ENCODE assay signal across 32 mouse cellular contexts in genomic region chr11:115464851-115465250, GRCm38 (mm10). TPM values are rescaled to one million over a fixed set of nuclear protein-coding genes. Genes with fewer than 3 reads are reported as not detected.
DNase-seq lines count a peak whose midpoint lies in the region; ATAC-seq and TF ChIP-seq lines count a peak whose summit lies in the region.
"Had no signal": no experiment of that assay in that cellular context is flagged by ENCODE, and none has a peak within 500 bp of the region (broad histone marks: within the 10 kb centered on the region; RNA-seq: fewer than 3 reads in every experiment).

No protein-coding gene starts in this region.

- H3K36me3 ChIP-seq in heart, embryonic 16.5 days (ENCODE audit: control insufficient read depth, insufficient read depth) = no peaks in the 10 kb centered on the region
- no peaks in the 10 kb centered on the region for H3K36me3 ChIP-seq in heart, embryonic 12.5 days
- no peaks in the 10 kb centered on the region for H3K36me3 ChIP-seq in spleen, adult 2 months (ENCODE audit: control insufficient read depth, insufficient read depth, low read length)
- H3K36me3 ChIP-seq: embryonic facial prominence, embryonic 12.5 days; forebrain, embryonic 12.5 days; heart, embryonic 13.5 days; hindbrain, embryonic 15.5 days; intestine, embryonic 15.5 days; limb, embryonic 13.5 days; liver, embryonic 12.5 days; neural tube, embryonic 15.5 days had no signal

- ATAC-seq in heart, embryonic 16.5 days (replicated peaks; ENCODE audit: extremely low read depth, insufficient read depth, low FRiP score) = no peak
- no peak for ATAC-seq in heart, embryonic 12.5 days (ENCODE audit: insufficient number of reproducible peaks, low FRiP score)
- ATAC-seq: intestine, embryonic 15.5 days; liver, embryonic 12.5 days had no signal

- no peak for TF ChIP-seq CTCF in spleen, adult 2 months (IDR thresholded peaks at IDR 0.05; ENCODE audit: extremely low read depth, insufficient read depth, insufficient read length, insufficient replicate concordance)

- 86% methylated on average over 8 of the region's 8 CpGs for WGBS in heart, embryonic 16.5 days
- WGBS in heart, embryonic 12.5 days = 85% methylated on average over 8 of the region's 8 CpGs
- WGBS in spleen, adult 2 months = 62% methylated on average over 8 of the region's 8 CpGs

- no peaks in the 10 kb centered on the region for H3K9me3 ChIP-seq in heart, embryonic 16.5 days (replicated peaks; ENCODE audit: control insufficient read depth, low read length)
- no peaks in the 10 kb centered on the region for H3K9me3 ChIP-seq in heart, embryonic 12.5 days (replicated peaks)
- H3K9me3 ChIP-seq: embryonic facial prominence, embryonic 12.5 days; forebrain, embryonic 12.5 days; heart, embryonic 13.5 days; hindbrain, embryonic 15.5 days; intestine, embryonic 15.5 days; limb, embryonic 13.5 days; liver, embryonic 12.5 days; neural tube, embryonic 15.5 days had no signal

- H3K27me3 ChIP-seq in heart, embryonic 16.5 days (ENCODE audit: control insufficient read depth, insufficient read depth, low read length) = no peaks in the 10 kb centered on the region
- H3K27me3 ChIP-seq in heart, embryonic 12.5 days (replicated peaks) = peaks cover 9% of the 10 kb centered on the region; the same call in 1 of the 2 replicates
- no peaks in the 10 kb centered on the region for H3K27me3 ChIP-seq in spleen, adult 2 months (ENCODE audit: control insufficient read depth, insufficient read depth, low read length)
- H3K27me3 ChIP-seq: embryonic facial prominence, embryonic 12.5 days; forebrain, embryonic 12.5 days; hindbrain, embryonic 15.5 days; intestine, embryonic 15.5 days; neural tube, embryonic 15.5 days had no signal

- DNase-seq in spleen, adult 2 months (ENCODE audit: low read depth in 1 of 2, low spot score in 2 of 2) = no peak
- DNase-seq in spleen, postnatal 14 days (ENCODE audit: low spot score in 2 of 2) = no peak
- DNase-seq in thymus, postnatal 10 days (ENCODE audit: low spot score in 2 of 2) = peak; percentile 48
- DNase-seq in urinary bladder, postnatal 10 days (ENCODE audit: low spot score) = no peak
- no peak for DNase-seq in left cerebral cortex, postnatal 10 days (ENCODE audit: extremely low spot score in 1 of 2, low spot score in 2 of 2)
- DNase-seq: adrenal gland, postnatal 10 days; cerebellum, adult 18-20 months; cerebellum, postnatal 14 days; gastrocnemius, adult 2 months; kidney, postnatal 10 days; layer of hippocampus, postnatal 36 days; lung, adult 18-20 months; lung, postnatal 14 days; right cerebral cortex, adult 18-20 months; right cerebral cortex, postnatal 4 days had no signal

- H3K9ac ChIP-seq in heart, embryonic 16.5 days (ENCODE audit: low read length) = no peak overlapping the region; the same call in 1 of the 2 replicates
- no peak overlapping the region for H3K9ac ChIP-seq in heart, embryonic 12.5 days
- H3K9ac ChIP-seq: embryonic facial prominence, embryonic 12.5 days; forebrain, embryonic 12.5 days; heart, embryonic 13.5 days; hindbrain, embryonic 15.5 days; intestine, embryonic 15.5 days; limb, embryonic 13.5 days; liver, embryonic 12.5 days; neural tube, embryonic 15.5 days had no signal

- TF ChIP-seq POLR2A in spleen, adult 2 months (IDR thresholded peaks at IDR 0.05; ENCODE audit: low read depth, low read length) = no peak

- peak overlapping the region; percentile 30 for H3K4me3 ChIP-seq in heart, embryonic 16.5 days (ENCODE audit: low read length)
- H3K4me3 ChIP-seq in heart, embryonic 12.5 days = no peak overlapping the region
- peak overlapping the region; percentile 26; the same call in 1 of the 2 replicates for H3K4me3 ChIP-seq in spleen, adult 2 months (ENCODE audit: extremely low read depth, insufficient read depth, insufficient read length)
- H3K4me3 ChIP-seq: embryonic facial prominence, embryonic 12.5 days; erythroblast, embryonic 14.5 days; forebrain, embryonic 12.5 days; gastrocnemius, adult 2 months; heart, embryonic 13.5 days; hindbrain, embryonic 15.5 days; intestine, embryonic 15.5 days; layer of hippocampus, adult 2 months; limb, embryonic 13.5 days; liver, embryonic 12.5 days; neural tube, embryonic 15.5 days had no signal

- H3K4me2 ChIP-seq in heart, embryonic 16.5 days (ENCODE audit: low read depth, low read length) = peak overlapping the region; percentile 18; the same call in 1 of the 2 replicates
- H3K4me2 ChIP-seq in heart, embryonic 12.5 days = no peak overlapping the region
- H3K4me2 ChIP-seq: embryonic facial prominence, embryonic 12.5 days; forebrain, embryonic 12.5 days; heart, embryonic 13.5 days; hindbrain, embryonic 15.5 days; intestine, embryonic 15.5 days; limb, embryonic 13.5 days; liver, embryonic 12.5 days; midbrain, embryonic 11.5 days; neural tube, embryonic 15.5 days had no signal

- intact Hi-C loops in left cerebral cortex, postnatal 10 days (cut with DNase I) = no loop called here

- H3K4me1 ChIP-seq in heart, embryonic 16.5 days (ENCODE audit: control insufficient read depth, insufficient read depth, low read length) = peaks cover 3% of the 10 kb centered on the region; the same call in 1 of the 2 replicates
- peaks cover 21% of the 10 kb centered on the region for H3K4me1 ChIP-seq in heart, embryonic 12.5 days (replicated peaks)
- H3K4me1 ChIP-seq in spleen, adult 2 months (ENCODE audit: control insufficient read depth, insufficient read depth, insufficient read length) = no peaks in the 10 kb centered on the region; the same call in 1 of the 2 replicates
- H3K4me1 ChIP-seq: hindbrain, embryonic 15.5 days; liver, embryonic 12.5 days had no signal

- no peak overlapping the region; the same call in 1 of the 2 replicates for H3K27ac ChIP-seq in heart, embryonic 16.5 days (ENCODE audit: low read length)
- H3K27ac ChIP-seq in heart, embryonic 12.5 days (ENCODE audit: poor library complexity, severe bottlenecking) = no peak overlapping the region
- H3K27ac ChIP-seq in spleen, adult 2 months (ENCODE audit: insufficient read depth, low read length) = peak overlapping the region; percentile 26
- H3K27ac ChIP-seq: embryonic facial prominence, embryonic 12.5 days; forebrain, embryonic 12.5 days; gastrocnemius, adult 2 months; heart, embryonic 13.5 days; hindbrain, embryonic 15.5 days; intestine, embryonic 15.5 days; layer of hippocampus, adult 2 months; limb, embryonic 13.5 days; liver, embryonic 12.5 days; neural tube, embryonic 15.5 days had no signal

RNA-seq across cellular contexts. Expression of gene Slc16a5, which starts 2.6 kb away (rescaled TPM):
- polyA plus RNA-seq in heart, embryonic 16.5 days (2015; fragmentation: Nextera tagmentation; extraction: Ambion mirVana) = 4.1 and 12.9 TPM in 2 replicates
- 0.17 TPM in 1 of 2 replicates, not detected in the other for polyA plus RNA-seq in heart, embryonic 12.5 days (2016; fragmentation: Nextera tagmentation; extraction: Ambion mirVana)
- 8.0 and 8.8 TPM in 2 replicates for polyA plus RNA-seq in spleen, adult 2 months (2012; rRNA removed)
- not detected for total RNA-seq in left cerebral cortex, postnatal 10 days (2021)
- total RNA-seq: gastrocnemius, adult 2 months; hematopoietic stem cell, adult 5-6 weeks; layer of hippocampus, adult 2 months; layer of hippocampus, postnatal 36 days; megakaryocyte progenitor cell, adult 5-6 weeks; midbrain, postnatal 0 days had no signal
- polyA plus RNA-seq: erythroblast, embryonic 14.5 days; forebrain, embryonic 12.5 days; midbrain, embryonic 11.5 days had no signal

RNA-seq across cellular contexts. Expression of gene Armc7, which starts 10.6 kb away (rescaled TPM):
- polyA plus RNA-seq in heart, embryonic 16.5 days (2015; fragmentation: Nextera tagmentation; extraction: Ambion mirVana) = 5.4 and 6.2 TPM in 2 replicates
- polyA plus RNA-seq in heart, embryonic 12.5 days (2016; fragmentation: Nextera tagmentation; extraction: Ambion mirVana) = 5.8 and 6.4 TPM in 2 replicates
- 31.0 and 40.3 TPM in 2 replicates for polyA plus RNA-seq in spleen, adult 2 months (2012; rRNA removed)
- total RNA-seq in left cerebral cortex, postnatal 10 days (2021) = 1 to 10 TPM; 9.0 to 9.2 TPM

RNA-seq across cellular contexts. Expression of gene Trim80, which starts 24.5 kb away (rescaled TPM):
- polyA plus RNA-seq in heart, embryonic 16.5 days (2015; fragmentation: Nextera tagmentation; extraction: Ambion mirVana) = 0.12 and 0.14 TPM in 2 replicates
- polyA plus RNA-seq in heart, embryonic 12.5 days (2016; fragmentation: Nextera tagmentation; extraction: Ambion mirVana) = 0.19 and 0.35 TPM in 2 replicates
- polyA plus RNA-seq in spleen, adult 2 months (2012; rRNA removed) = not detected in 2 replicates
- total RNA-seq in left cerebral cortex, postnatal 10 days (2021) = under 1 TPM in 1 of 2 experiments, not detected in 1; 0.24 TPM
- total RNA-seq: gastrocnemius, adult 2 months; hematopoietic stem cell, adult 5-6 weeks; layer of hippocampus, adult 2 months; layer of hippocampus, postnatal 36 days; left cerebral cortex, postnatal 14 days; megakaryocyte progenitor cell, adult 5-6 weeks had no signal
- polyA plus RNA-seq: embryonic facial prominence, embryonic 12.5 days; erythroblast, embryonic 14.5 days; forebrain, embryonic 12.5 days; hindbrain, embryonic 15.5 days; midbrain, embryonic 11.5 days; midbrain, postnatal 0 days had no signal

RNA-seq across cellular contexts. Expression of gene Nt5c, which starts 26.8 kb away (rescaled TPM):
- 60.1 and 64.9 TPM in 2 replicates for polyA plus RNA-seq in heart, embryonic 16.5 days (2015; fragmentation: Nextera tagmentation; extraction: Ambion mirVana)
- polyA plus RNA-seq in heart, embryonic 12.5 days (2016; fragmentation: Nextera tagmentation; extraction: Ambion mirVana) = 56.2 and 58.2 TPM in 2 replicates
- 59.1 and 73.6 TPM in 2 replicates for polyA plus RNA-seq in spleen, adult 2 months (2012; rRNA removed)
- total RNA-seq in left cerebral cortex, postnatal 10 days (2021) = 10 to 100 TPM; 78.6 to 80.8 TPM

RNA-seq across cellular contexts. Expression of gene Kctd2, which starts 44.9 kb away (rescaled TPM):
- 3.9 and 12.6 TPM in 2 replicates for polyA plus RNA-seq in heart, embryonic 16.5 days (2015; fragmentation: Nextera tagmentation; extraction: Ambion mirVana)
- 16.0 and 17.5 TPM in 2 replicates for polyA plus RNA-seq in heart, embryonic 12.5 days (2016; fragmentation: Nextera tagmentation; extraction: Ambion mirVana)
- polyA plus RNA-seq in spleen, adult 2 months (2012; rRNA removed) = 21.8 and 24.5 TPM in 2 replicates
- 10 to 100 TPM; 54.3 to 55.7 TPM for total RNA-seq in left cerebral cortex, postnatal 10 days (2021)

Comparison
In these comparisons a context has a peak if more than half of its experiments do, and no peak if none do; other contexts are left out.
1. DNase-seq: peak in thymus, postnatal 10 days (2 of 2); none in spleen, adult 2 months (0 of 2), spleen, postnatal 14 days (0 of 2), urinary bladder, postnatal 10 days (single experiment) and left cerebral cortex, postnatal 10 days (0 of 2).